Mouse (Mus musculus) heart, postnatal 0 days (tissue): ENCODE measurements at regions not wholly inside any gene's neighbourhood (a gene's known extent, or its start where the extent isn't known, plus 50 kb on each side); places are given as distances from the start of the nearest gene placed in this dataset.

ENCODE experiments used
- ATAC-seq: fragments of 200-750 bp; cut with Nextera tagmentation; 2 replicates; pipeline ENCODE4 v1.8.0; 2017; ENCODE audit warnings: low read depth, moderate number of reproducible peaks, moderate library complexity; ENCODE audit not compliant: insufficient read depth
- DNase-seq: peaks from one replicate; pipeline ENCODE4 v3.0.0-alpha.2; 2016; ENCODE audit warnings: low spot score
- H3K27ac ChIP-seq: fragments of 300-500 bp; sonication (generic); 2 replicates; pipeline ENCODE4 v1.5.1; 2014; ENCODE audit warnings: low read depth, mild to moderate bottlenecking
- H3K27me3 ChIP-seq: fragments of 300-500 bp; sonication (generic); 2 replicates; pipeline ENCODE4 v1.6.1; 2014; ENCODE audit warnings: low read length, mixed read lengths; ENCODE audit not compliant: control insufficient read depth, insufficient read depth
- H3K36me3 ChIP-seq: fragments of 300-500 bp; sonication (generic); replicated peaks from 2 replicates; pipeline ENCODE4 v1.6.1; 2014; ENCODE audit warnings: low read length, mixed read lengths; ENCODE audit not compliant: control insufficient read depth, insufficient read depth
- H3K4me1 ChIP-seq: fragments of 300-500 bp; sonication (generic); 2 replicates; pipeline ENCODE4 v1.6.1; 2014; ENCODE audit warnings: antibody characterized with exemption; ENCODE audit not compliant: control insufficient read depth, insufficient read depth
- H3K4me2 ChIP-seq: fragments of 300-500 bp; sonication (generic); 2 replicates; pipeline ENCODE4 v1.6.1; 2014; ENCODE audit warnings: low read depth, mild to moderate bottlenecking, low read length, moderate library complexity
- H3K4me3 ChIP-seq: fragments of 300-500 bp; sonication (generic); 2 replicates; pipeline ENCODE4 v1.5.1; 2014; ENCODE audit warnings: low read depth, low read length
- H3K9ac ChIP-seq: fragments of 300-500 bp; sonication (generic); replicated peaks from 2 replicates; pipeline ENCODE4 v1.6.1; 2014; ENCODE audit warnings: low read depth, low read length, mixed read lengths
- H3K9me3 ChIP-seq: fragments of 300-500 bp; sonication (generic); replicated peaks from 2 replicates; pipeline ENCODE4 v1.6.1; 2016; ENCODE audit warnings: low read length; ENCODE audit not compliant: control insufficient read depth
- CTCF ChIP-seq: IDR thresholded peaks from 2 replicates; pipeline ENCODE4 v1.5.1; 2016; ENCODE audit warnings: antibody characterized with exemption, control low read depth, low read depth
- EP300 ChIP-seq: IDR thresholded peaks from 2 replicates; pipeline ENCODE4 v1.6.1; 2016; ENCODE audit warnings: antibody characterized with exemption, low read depth
- WGBS: fragments of 180-500 bp; shearing (Covaris S2); extraction: QIAGEN DNeasy Blood & Tissue Kit; methylation state at CpG from one replicate; pipeline ENCODE4 v1.1.7; 2014; 5-methylcytosine and 5-hydroxymethylcytosine counted together

DNA sequence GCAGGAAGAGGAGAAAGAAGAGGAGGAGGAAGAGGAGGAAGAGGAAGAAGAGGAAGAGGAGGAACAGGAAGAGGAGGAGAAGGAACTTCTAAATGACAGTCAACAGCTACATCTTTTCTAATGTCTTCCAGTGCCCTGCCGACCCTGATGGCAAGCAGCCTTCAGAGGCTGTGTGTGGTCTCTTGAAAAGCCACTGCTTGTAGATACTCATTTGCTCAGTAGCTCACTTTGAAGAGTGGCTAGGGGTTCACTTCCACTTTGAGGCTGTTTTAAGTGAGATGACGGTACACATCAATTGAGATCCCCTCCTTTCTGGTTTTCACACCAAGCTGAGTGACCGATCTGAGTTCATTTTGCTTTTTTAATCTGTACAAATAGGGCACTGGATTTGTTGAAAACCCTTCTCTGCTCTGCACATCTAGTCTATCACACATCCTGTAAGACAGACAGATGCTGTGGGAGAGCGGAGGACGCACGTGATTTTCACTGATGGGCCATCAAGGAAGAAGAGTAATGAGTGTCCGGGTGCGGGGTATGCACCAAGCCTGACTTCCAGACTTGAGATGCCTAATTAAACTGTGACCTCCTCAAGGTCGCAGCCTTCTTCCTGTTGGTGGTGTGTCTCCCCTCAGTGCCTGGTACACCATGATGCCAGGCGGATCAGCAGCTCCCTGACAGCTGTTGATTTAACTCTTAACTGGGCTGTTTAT is 239.0 kb downstream of the Mtx2 start:
- WGBS: 64% methylated on average over 10 of the region's 10 CpGs
- TF ChIP-seq EP300: no peak
- TF ChIP-seq CTCF: no peak
- H3K4me2 ChIP-seq: no peak overlapping the region

DNA sequence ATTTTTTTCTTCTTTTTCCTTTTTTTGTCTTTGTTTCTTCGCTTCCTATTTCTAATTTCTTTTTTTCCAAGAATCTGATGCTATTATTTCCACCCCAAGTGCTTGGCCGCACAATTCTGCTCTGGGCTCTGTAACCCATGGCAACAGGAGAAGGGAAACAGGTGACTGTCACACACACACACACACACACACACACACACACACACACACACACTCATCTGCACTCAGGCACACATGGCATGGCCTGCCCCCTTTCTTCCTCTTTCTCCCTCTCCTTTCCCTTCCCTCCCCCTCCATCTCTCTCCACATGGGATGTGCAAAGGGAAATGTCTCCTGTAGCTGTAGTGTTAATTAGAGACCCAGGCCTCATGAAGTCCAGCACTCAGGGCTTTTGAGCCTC is 239.7 kb downstream of the Mtx2 start:
- 69% methylated on average over 2 of the region's 2 CpGs for WGBS
- ATAC-seq: no peak
- H3K9ac ChIP-seq: no peak overlapping the region
- H3K27me3 ChIP-seq: peaks cover 5% of the 10 kb centered on the region; the same call in 1 of the 2 replicates
- no peak overlapping the region for H3K4me3 ChIP-seq
- no peaks in the 10 kb centered on the region for H3K4me1 ChIP-seq
- H3K27ac ChIP-seq: no peak overlapping the region
- H3K36me3 ChIP-seq: no peaks in the 10 kb centered on the region
- DNase-seq: no peak
- H3K9me3 ChIP-seq: no peaks in the 10 kb centered on the region
- TF ChIP-seq CTCF: no peak
- no peak for TF ChIP-seq EP300
- H3K4me2 ChIP-seq: no peak overlapping the region

More for the DNA sequence above, 239.0 kb downstream of the Mtx2 start:
- DNase-seq (no peak), ATAC-seq (no peak)
- Histone ChIP-seq H3K9me3 (no peaks in the 10 kb centered on the region), H3K4me3 (no peak overlapping the region), H3K4me1 (no peaks in the 10 kb centered on the region), H3K9ac (no peak overlapping the region), H3K27me3 (peaks cover 5% of the 10 kb centered on the region; the same call in 1 of the 2 replicates), H3K36me3 (no peaks in the 10 kb centered on the region), H3K27ac (no peak overlapping the region)

DNA sequence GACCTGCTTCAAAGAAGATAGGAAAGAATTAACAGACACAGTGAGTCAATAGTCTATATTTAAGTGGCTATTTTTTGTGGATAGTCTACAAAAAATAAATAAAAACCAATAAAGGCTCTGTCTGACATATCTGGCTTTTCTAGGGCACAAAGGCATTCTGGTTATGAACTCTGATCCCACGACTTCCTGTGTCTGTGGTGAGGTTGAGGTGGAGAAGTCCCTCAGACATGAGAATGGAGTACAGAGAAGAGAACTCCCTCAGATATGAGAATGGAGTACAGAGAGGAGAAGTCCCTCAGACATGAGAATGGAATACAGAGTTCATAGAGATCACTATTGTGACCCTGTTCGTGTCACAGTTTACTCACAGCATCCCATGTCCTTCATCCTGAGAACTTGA is 243.7 kb downstream of the Mtx2 start:
- H3K4me3 ChIP-seq: no peak overlapping the region
- H3K4me1 ChIP-seq: no peaks in the 10 kb centered on the region
- no peak overlapping the region for H3K27ac ChIP-seq
- TF ChIP-seq CTCF (no peak), EP300 (no peak)
- ATAC-seq: no peak
- no peaks in the 10 kb centered on the region for H3K9me3 ChIP-seq
- H3K36me3 ChIP-seq: no peaks in the 10 kb centered on the region
- H3K4me2 ChIP-seq: no peak overlapping the region
- no peak for DNase-seq
- H3K9ac ChIP-seq: no peak overlapping the region
- H3K27me3 ChIP-seq: no peaks in the 10 kb centered on the region
- WGBS: 63% methylated on average over 2 of the region's 2 CpGs

DNA sequence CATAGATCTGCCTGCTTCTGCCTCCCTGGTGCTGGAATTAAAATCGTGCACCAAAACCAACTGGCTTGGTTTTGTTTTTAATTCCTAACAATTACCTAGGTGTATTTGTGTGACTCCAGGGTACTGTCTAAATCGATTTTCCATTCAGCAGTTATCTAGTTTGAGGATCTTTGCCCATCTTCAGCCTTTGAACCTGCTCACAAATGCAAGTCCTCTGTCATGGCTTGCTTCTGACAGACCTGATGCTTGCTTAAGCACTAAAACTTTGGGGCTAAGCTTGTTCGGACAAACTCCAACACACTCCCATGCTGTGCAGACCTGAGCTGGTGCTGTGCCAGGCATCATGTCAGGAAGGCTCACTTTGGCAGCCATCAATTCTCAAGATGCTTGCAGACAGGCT is 246.4 kb downstream of the Mtx2 start:
- H3K27me3 ChIP-seq: no peaks in the 10 kb centered on the region
- ATAC-seq: no peak
- H3K4me3 ChIP-seq: no peak overlapping the region
- no peak overlapping the region for H3K27ac ChIP-seq
- TF ChIP-seq EP300: no peak
- no peak for TF ChIP-seq CTCF
- H3K4me2 ChIP-seq: no peak overlapping the region
- no peak for DNase-seq
- no peak overlapping the region for H3K9ac ChIP-seq
- H3K4me1 ChIP-seq: no peaks in the 10 kb centered on the region
- WGBS: 60% methylated on average over 3 of the region's 3 CpGs
- H3K36me3 ChIP-seq: no peaks in the 10 kb centered on the region
- no peaks in the 10 kb centered on the region for H3K9me3 ChIP-seq

DNA sequence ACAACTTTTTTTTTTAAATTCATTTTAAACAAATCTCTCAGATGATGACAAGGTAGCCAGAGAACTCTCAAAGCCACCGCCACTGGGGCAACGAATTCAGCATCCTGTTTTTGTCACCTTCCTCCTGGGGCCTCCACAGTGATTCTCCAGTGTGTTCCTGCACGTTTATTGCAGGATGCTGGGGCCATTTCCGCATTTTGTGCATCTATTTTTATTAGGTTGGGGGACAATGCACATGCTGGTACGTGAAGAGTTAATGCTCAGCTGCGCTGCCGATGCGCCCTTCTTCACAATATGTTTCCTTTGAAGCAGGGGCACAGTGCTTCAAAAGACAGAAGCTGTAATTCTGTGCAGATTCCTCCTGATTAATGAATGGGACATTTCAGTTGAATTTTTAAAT is 246.9 kb downstream of the Mtx2 start:
- ATAC-seq: no peak
- 45% methylated on average over 8 of the region's 8 CpGs for WGBS

DNA sequence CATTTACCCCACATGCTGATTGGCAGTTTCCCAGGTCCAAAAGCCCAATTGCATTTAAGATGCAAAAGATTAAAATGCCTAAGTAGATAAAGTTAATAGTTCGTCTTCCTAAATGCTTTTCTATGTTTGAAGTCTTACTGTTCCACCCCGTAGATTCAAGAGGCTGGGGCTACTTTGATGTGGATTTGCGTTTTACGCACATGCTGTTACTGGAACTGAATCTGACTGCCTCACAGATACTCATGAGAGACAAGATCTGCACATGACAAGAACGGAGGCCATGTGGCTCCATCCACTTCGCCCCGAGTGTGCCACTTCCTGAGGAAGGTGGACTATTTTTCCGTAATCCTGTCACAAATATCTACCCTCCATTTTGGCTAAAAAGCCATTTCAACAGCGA is 247.6 kb downstream of the Mtx2 start:
- ATAC-seq (no peak), DNase-seq (no peak)
- Histone ChIP-seq H3K36me3 (no peaks in the 10 kb centered on the region), H3K9ac (no peak overlapping the region), H3K27ac (no peak overlapping the region), H3K4me2 (no peak overlapping the region), H3K4me1 (no peaks in the 10 kb centered on the region), H3K4me3 (no peak overlapping the region), H3K27me3 (no peaks in the 10 kb centered on the region), H3K9me3 (no peaks in the 10 kb centered on the region)
- WGBS: 70% methylated on average over 9 of the region's 9 CpGs
- no peak for TF ChIP-seq EP300
- no peak for TF ChIP-seq CTCF

More for the DNA sequence above, 246.9 kb downstream of the Mtx2 start:
- no peaks in the 10 kb centered on the region for H3K36me3 ChIP-seq
- no peaks in the 10 kb centered on the region for H3K4me1 ChIP-seq
- H3K9ac ChIP-seq: no peak overlapping the region
- no peak overlapping the region for H3K27ac ChIP-seq
- no peaks in the 10 kb centered on the region for H3K9me3 ChIP-seq
- no peak overlapping the region for H3K4me3 ChIP-seq
- no peaks in the 10 kb centered on the region for H3K27me3 ChIP-seq
- no peak for TF ChIP-seq EP300
- no peak for TF ChIP-seq CTCF
- no peak overlapping the region for H3K4me2 ChIP-seq
- no peak for DNase-seq
